Mouse (Mus musculus): ENCODE measurements around the gene Rbm38. TPM values are rescaled to one million over a fixed set of nuclear protein-coding genes. Genes with fewer than 3 reads are reported as not detected.

The Rbm38 gene
- polyA plus RNA-seq, 1 experiment: 89.5 TPM

- WGBS: 13% methylated on average over 13 of the region's 13 CpGs
- TF ChIP-seq POLR2A (IDR thresholded peaks at IDR 0.05; ENCODE audit: borderline replicate concordance, extremely low read depth, low read depth, low read length) (no peak), CTCF (IDR thresholded peaks at IDR 0.05; ENCODE audit: insufficient read depth, low read length) (no peak)
- DNase-seq: no peak
- H3K4me1 ChIP-seq (ENCODE audit: control insufficient read depth, insufficient read depth, low read length): no peaks in the 10 kb centered on the region
- H3K4me3 ChIP-seq (replicated peaks; ENCODE audit: extremely low read depth, low read depth, low read length): no peak overlapping the region
These were observed 63.6 kb downstream of the Rbm38 start for GRCm38 (mm10) chr2:173083712-173084475.

Other genes starting within 250 kb of the Rbm38 start
- gene Bmp7, start 80.2 kb upstream of the Rbm38 start, polyA plus RNA-seq (2012; rRNA removed): 3.2 and 5.3 TPM in 2 replicates
- 0.14 and 0.15 TPM in 2 replicates for gene Spo11, start 42.8 kb upstream of the Rbm38 start, polyA plus RNA-seq (2012; rRNA removed)
- gene Rae1, start 20.4 kb upstream of the Rbm38 start, polyA plus RNA-seq (2012; rRNA removed): 40.2 and 46.8 TPM in 2 replicates
- gene Ctcfl, start 99.0 kb downstream of the Rbm38 start, polyA plus RNA-seq (2012; rRNA removed): not detected in 2 replicates
- 7.9 and 14.0 TPM in 2 replicates for gene Pck1, start 132.6 kb downstream of the Rbm38 start, polyA plus RNA-seq (2012; rRNA removed)
- gene Zbp1, start 198.4 kb downstream of the Rbm38 start, polyA plus RNA-seq (2012; rRNA removed): 4.8 and 5.7 TPM in 2 replicates